Mouse (Mus musculus) right cerebral cortex, postnatal 14 days (tissue): ENCODE data around the gene Ssr2.

Experiments
- DNase-seq: peaks from one replicate; pipeline ENCODE4 v3.0.0; 2022

Ssr2 gene

GRCm38 (mm10) chr3:88607065-88607757, 31.5 kb downstream of the Ssr2 start:
- peak; percentile 76 for DNase-seq

DNA sequence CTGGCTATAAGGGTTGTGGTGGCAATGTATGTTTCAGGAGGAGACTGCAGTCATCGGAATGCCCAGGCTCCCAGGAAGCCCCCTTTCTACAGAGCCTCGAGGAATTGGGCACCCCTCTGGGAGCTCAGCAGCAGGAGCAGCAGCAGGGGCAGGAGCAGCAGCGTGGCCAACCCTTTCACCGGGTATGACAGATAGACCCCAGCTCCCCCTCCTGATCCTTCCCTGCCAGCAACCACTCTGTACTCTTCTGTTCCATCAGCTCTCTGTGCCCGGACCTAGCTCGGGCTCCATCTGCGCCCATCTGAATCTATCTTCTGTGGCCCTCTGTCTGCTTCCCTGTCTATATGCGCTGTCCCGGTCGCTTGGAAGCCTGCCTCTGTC, 32.1 kb downstream of the Ssr2 start:
- DNase-seq, result no peak

- DNase-seq, result no peak
Observed at GRCm38 (mm10) chr3:88609066-88609465, 33.4 kb downstream of the Ssr2 start.

- no peak for DNase-seq
Observed at GRCm38 (mm10) chr3:88614418-88614817, 38.7 kb downstream of the Ssr2 start.

- no peak for DNase-seq
Observed at GRCm38 (mm10) chr3:88615117-88615516, 39.4 kb downstream of the Ssr2 start.

GRCm38 (mm10) chr3:88615902-88616391, 40.3 kb downstream of the Ssr2 start:
- DNase-seq, result no peak

GRCm38 (mm10) chr3:88616951-88617500, 41.4 kb downstream of the Ssr2 start:
- DNase-seq, result no peak

DNA sequence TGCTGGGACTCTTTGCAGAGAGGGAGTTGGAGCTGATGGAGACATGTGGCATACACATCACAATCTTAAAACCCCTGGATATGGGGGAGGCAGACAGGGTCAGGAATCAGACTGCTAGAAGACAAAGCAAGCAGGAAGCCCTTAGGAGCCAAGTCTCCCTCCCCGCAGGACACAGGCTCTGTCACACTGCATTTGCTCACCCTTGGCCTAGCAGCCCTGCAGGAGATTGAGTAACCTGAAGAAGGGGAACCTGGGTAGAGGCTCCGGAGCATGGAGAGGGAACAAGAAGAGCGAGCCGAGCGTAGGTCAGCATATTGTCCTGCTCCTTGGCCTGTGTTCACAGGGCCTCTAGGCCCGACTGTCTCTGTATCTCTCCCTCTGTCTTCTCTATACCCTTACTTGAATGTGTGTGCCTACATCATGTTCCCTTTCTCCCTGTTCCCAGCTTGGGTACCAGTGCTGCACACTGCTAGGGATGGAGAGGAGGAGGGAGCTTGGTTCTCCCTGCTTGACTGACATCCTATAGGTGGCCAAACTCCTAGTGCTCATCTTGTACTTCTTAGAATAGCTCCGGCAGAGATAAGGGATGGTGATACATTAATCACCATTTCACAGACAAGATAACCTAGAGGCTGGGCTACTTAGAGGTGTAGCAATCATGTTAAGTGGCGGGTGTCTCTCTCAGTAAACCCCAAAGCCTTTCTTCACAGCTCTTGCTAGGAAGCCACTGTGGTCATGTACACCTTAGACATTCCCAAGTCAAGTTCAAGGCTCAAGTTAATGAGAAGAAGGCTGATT, 42.6 kb downstream of the Ssr2 start:
- DNase-seq, result no peak

DNA sequence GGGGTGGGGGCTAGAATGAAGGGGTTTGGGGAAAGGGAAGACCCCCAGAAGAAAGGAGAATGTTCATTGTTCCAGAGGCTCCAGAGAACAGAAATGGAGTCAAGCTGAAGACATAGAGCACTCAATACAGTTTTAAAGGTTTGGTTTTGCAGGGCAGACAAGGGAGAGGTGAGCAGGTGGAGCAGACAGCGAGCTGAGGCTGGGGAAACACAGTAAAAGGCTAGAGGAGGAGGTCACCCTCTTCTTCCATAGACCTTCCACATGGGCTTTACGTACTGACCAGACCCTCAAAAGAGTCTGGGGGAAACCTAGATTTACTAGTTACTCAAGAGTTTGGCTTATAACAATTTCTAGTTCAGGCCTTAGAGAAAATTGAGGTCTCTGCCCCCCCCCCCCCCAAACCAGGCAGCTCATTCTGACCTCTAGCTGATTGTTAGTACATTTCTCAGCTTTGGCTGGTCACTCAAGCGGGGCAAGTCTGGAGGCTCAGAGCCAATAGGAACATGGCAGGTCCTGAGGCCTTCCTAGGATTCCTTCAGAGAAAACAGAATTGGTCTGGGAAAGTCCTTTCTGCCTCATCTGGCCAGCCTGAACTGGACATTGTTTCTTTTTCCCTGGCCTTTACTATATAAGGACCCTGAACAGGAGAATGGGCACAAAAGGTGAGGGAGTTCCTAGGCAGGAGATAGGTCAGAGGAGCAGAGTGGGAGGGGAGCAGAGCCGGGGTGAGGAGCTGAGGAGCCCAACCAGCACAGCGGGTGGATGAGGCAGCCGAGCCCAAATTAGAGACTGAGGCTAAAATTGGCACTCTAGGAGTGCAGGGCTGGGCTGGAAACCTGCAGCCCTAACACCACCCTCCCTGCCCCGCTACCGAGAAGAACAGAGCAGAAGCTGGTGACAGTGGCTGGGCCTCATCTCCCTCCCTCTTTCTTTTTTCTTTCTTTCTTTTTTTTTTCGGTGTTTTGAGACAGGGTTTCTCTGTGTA, 43.7 kb downstream of the Ssr2 start:
- no peak for DNase-seq

DNA sequence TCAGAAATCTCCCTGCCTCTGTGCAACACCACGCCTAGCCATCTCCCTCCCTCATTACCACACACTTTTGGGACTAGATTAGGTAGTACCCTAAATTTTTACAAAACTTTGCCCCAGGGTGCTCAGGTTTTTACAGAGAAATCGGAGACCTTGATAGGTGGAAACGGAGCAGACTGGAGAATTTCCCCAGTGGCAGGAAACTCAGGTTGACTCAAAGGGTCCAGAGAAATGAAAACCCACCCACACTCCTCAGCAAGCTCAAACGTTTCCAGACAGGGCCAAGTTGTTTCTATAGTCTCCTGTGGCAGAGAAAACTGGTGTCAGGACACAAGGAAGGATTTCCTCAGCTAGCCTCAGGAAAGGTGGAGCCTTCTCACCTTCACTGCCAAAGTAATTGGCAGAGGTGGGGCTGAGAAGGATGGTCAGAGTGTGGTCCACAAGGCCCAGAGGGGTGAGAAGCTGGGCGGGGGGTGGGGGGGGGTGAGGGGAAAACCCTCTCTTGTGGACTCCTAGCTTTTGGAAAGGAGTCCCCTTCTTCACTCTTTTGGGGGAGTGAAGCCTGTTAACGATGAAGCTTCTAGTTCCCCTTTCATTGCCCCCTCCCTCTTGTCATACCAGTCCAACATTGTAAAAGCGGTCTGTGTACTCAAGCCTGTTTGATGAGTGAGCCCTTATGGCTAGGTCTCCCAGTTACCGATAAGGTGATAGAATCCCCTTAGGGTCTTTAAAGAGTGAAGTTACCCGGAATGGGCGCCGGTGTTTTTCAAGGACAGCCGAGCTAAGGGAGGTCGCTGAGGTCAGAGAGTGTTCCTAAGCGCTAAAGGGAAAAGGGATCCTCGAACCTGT, 44.7 kb downstream of the Ssr2 start:
- no peak for DNase-seq

DNA sequence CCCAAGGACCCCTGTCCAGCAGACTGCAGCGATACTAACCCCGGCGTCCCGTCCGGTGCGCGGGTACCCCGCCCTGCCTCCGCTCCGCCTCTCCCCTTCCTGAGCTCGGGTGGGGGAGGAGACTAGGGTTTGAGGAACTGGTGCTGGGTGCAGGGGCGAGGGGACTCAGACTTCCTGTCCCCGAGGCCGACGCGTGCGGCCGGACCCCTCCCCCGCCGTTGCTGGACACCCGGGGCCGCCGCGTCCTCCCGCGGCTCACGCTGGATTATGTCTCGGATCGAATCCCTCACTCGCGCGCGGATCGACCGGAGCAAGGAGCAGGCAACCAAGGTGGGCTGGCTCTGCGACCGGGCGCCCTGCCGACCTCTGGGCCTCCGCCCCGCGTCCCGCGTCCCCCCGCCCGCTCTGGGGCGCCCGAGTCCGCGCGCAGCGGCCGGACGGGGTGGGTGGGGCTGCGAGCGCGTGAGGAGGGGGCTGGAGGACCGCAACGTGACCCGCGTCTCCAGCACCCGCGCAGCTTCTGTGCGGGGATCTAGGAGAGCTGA, 45.4 kb downstream of the Ssr2 start:
- DNase-seq, result peak; percentile 53

DNA sequence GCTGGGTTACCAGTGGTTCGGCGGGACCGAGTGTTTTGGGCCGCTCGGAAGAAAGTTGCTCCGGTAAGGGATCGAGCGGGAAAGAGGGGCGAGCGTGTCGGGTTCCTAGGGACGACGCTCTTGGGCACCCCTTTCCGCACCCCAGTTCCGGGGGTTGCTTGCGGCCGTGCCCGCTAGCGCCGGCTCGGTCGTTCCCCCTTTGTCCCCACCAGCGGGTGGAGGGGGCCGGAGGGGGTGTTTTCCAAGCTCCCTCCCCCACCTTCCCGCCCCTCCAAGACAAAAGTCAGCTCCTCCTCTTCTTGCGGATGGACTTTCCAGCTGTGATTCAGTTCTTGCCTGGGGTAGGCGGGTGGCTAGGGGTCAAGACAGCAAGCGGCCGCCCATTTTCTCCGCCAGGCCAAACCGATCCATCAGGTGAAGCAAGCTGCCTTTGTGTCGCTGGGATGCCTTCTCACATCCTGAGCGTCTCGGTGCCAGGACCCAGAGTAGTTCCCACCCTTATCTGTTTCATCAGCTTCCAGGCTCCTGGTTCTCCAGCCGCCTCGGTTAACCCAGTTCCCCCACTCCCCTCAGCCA, 45.9 kb downstream of the Ssr2 start:
- no peak for DNase-seq

GRCm38 (mm10) chr3:88622113-88622940, 46.7 kb downstream of the Ssr2 start:
- no peak for DNase-seq

DNA sequence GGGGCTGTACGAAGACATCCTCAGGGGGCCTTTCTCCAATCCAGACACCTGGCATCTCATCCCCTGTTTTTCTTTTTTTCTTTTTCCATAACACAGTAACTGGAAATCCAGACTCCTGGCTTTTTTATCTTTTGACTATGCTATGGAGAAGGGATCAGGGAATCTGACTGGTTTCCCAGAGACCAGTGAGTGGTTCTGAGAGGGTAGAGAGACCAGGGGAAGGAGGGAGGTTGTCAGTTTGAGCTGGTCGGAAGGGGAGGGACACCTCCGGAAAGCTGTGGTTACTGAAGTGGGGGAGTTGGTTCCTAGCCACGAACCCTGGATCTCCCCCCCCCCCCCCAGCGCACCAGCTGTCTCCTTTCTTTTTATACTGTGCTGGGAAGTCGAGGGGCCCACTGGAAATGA, 47.3 kb downstream of the Ssr2 start:
- DNase-seq, result no peak

DNA sequence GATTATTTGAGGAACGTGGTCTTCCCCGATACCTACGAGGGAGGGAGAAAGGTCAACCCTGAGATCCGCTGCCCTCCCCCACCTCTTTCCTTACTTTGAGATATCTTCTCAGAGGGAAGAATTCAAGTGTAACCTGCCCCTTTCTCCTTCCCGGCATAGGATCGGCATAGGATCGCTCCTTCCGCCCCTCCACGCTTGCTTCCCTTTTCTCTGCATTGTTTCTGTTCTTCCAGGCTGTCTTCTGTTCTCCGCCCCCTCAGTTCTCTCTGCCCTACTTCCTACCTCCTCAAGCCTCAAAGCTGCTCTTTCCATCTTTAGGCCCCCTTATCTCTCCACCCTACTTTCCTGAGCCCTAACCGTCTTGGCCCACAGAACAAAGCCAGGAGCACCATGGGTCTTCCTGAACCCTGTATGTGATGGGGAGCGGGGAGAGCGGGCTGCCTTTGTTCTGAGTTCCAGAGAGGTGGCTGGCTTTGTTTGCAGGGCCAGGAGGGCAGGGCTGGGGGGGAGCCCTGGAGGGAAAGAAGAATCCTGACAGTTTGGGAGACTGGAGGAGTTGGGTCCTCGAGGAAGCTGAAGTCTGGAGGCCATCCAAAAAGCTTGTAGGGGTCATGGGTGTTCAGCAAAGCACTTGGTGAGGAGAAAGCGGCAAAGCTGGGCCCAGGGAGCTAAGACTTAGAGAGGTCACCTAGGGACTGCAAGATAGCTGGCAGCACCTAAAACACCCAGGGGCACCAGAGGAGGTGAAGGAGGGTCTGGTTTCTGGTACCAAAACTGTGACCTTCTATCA, 47.9 kb downstream of the Ssr2 start:
- no peak for DNase-seq

- DNase-seq, result no peak
Observed at GRCm38 (mm10) chr3:88624324-88624723, 48.6 kb downstream of the Ssr2 start.

GRCm38 (mm10) chr3:88624951-88625350, 49.3 kb downstream of the Ssr2 start:
- DNase-seq, result no peak

- no peak for DNase-seq
Observed at GRCm38 (mm10) chr3:88625531-88625930, 49.9 kb downstream of the Ssr2 start.

DNA sequence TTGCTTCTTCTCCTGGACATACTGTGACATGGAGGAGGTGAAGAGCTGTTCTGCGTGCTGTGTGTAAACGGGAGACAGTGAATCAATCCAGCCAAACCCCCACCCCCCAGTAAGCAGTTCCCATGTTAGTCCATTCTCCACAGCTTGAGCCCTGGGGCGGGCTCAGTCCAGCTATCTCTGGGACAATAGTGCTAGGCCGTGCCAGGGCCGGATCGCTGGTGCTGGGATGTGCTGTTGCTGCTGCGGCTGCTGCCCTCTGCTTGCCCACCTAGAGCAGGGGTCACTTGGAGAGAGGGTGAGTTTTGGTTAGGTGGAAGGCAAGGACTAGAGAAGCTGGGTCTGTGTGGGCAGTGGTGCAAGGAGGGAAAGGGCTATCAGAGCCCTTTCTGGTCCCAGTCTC, 50.6 kb downstream of the Ssr2 start:
- DNase-seq, result no peak
